Mouse (Mus musculus) limb, embryonic 11.5 days (tissue): ENCODE results near the gene BC005624. TPM values are rescaled to one million over a fixed set of nuclear protein-coding genes. Genes with fewer than 3 reads are reported as not detected.

Source experiments
- ATAC-seq: fragments of 200-750 bp; cut with Nextera tagmentation; 2 replicates; pipeline ENCODE4 v1.8.0; 2017; ENCODE audit warnings: low read depth; ENCODE audit not compliant: insufficient number of reproducible peaks, low FRiP score, low TSS enrichment
- DNase-seq: peaks from one replicate; pipeline ENCODE4 v3.0.0-alpha.2; 2015; ENCODE audit warnings: low spot score
- H3K27ac ChIP-seq: fragments of 300-500 bp; sonication (generic); replicated peaks from 2 replicates; pipeline ENCODE4 v1.5.1; 2014; ENCODE audit warnings: low read depth, mild to moderate bottlenecking, low read length
- H3K27me3 ChIP-seq: fragments of 300-500 bp; sonication (generic); 2 replicates; pipeline ENCODE4 v1.6.1; 2014; ENCODE audit warnings: mild to moderate bottlenecking, low read length, mixed read lengths; ENCODE audit not compliant: control insufficient read depth, insufficient read depth
- H3K36me3 ChIP-seq: fragments of 300-500 bp; sonication (generic); 2 replicates; pipeline ENCODE4 v1.6.1; 2014; ENCODE audit warnings: mild to moderate bottlenecking, low read length, moderate library complexity, mixed read lengths; ENCODE audit not compliant: control insufficient read depth, insufficient read depth
- H3K4me1 ChIP-seq: fragments of 300-500 bp; sonication (generic); 2 replicates; pipeline ENCODE4 v1.6.1; 2014; ENCODE audit warnings: low read length, mixed read lengths; ENCODE audit not compliant: control insufficient read depth, insufficient read depth
- H3K4me2 ChIP-seq: fragments of 300-500 bp; sonication (generic); 2 replicates; pipeline ENCODE4 v1.6.1; 2014; ENCODE audit warnings: low read depth, mild to moderate bottlenecking, moderate library complexity; ENCODE audit not compliant: severe bottlenecking
- H3K4me3 ChIP-seq: fragments of 300-500 bp; sonication (generic); 2 replicates; pipeline ENCODE4 v1.5.1; 2014; ENCODE audit warnings: low read depth, low read length
- H3K9ac ChIP-seq: fragments of 300-500 bp; sonication (generic); 2 replicates; pipeline ENCODE4 v1.6.1; 2014; ENCODE audit warnings: mild to moderate bottlenecking, low read length
- H3K9me3 ChIP-seq: fragments of 300-500 bp; sonication (generic); 2 replicates; pipeline ENCODE4 v1.6.1; 2016; ENCODE audit warnings: low read length; ENCODE audit not compliant: control insufficient read depth
- WGBS: fragments of 180-500 bp; shearing (Covaris S2); extraction: QIAGEN DNeasy Blood & Tissue Kit; methylation state at CpG from one replicate; pipeline ENCODE4 v1.1.7; 2014; 5-methylcytosine and 5-hydroxymethylcytosine counted together
- polyA plus RNA-seq: library from polyadenylated mRNA; unstranded; fragments of >200 nt; fragmentation: Nextera tagmentation; extraction: Ambion mirVana; gene quantifications from 2 replicates; pipeline ENCODE4 v1.2.1, GENCODE M21; 2014

The BC005624 gene
- polyA plus RNA-seq, 1 experiment from 2014 or later, result 47.7 TPM

GRCm38 (mm10) chr2:31017625-31018317 lies 35.8 kb upstream of the BC005624 start:
- Histone ChIP-seq H3K9ac (no peak overlapping the region), H3K4me1 (no peaks in the 10 kb centered on the region), H3K4me3 (no peak overlapping the region), H3K27ac (no peak overlapping the region), H3K4me2 (no peak overlapping the region), H3K9me3 (no peaks in the 10 kb centered on the region), H3K36me3 (peaks cover 3% of the 10 kb centered on the region; the same call in 1 of the 2 replicates), H3K27me3 (no peaks in the 10 kb centered on the region)
- WGBS, result 92% methylated on average over 18 of the region's 18 CpGs
- no peak for ATAC-seq
- DNase-seq, result no peak

- 76% methylated on average over 14 of the region's 14 CpGs for WGBS
- Histone ChIP-seq H3K4me3 (no peak overlapping the region), H3K27me3 (no peaks in the 10 kb centered on the region), H3K4me2 (no peak overlapping the region), H3K4me1 (no peaks in the 10 kb centered on the region), H3K9me3 (no peaks in the 10 kb centered on the region), H3K9ac (no peak overlapping the region), H3K27ac (no peak overlapping the region), H3K36me3 (peaks cover 3% of the 10 kb centered on the region; the same call in 1 of the 2 replicates)
- ATAC-seq (no peak), DNase-seq (no peak)
These were observed 31.5 kb upstream of the BC005624 start for GRCm38 (mm10) chr2:31013371-31014120.

GRCm38 (mm10) chr2:31007208-31007607 lies 25.2 kb upstream of the BC005624 start:
- Histone ChIP-seq H3K9ac (no peak overlapping the region), H3K4me3 (no peak overlapping the region), H3K27ac (no peak overlapping the region), H3K4me2 (no peak overlapping the region), H3K36me3 (peaks cover 2% of the 10 kb centered on the region), H3K27me3 (no peaks in the 10 kb centered on the region), H3K9me3 (no peaks in the 10 kb centered on the region), H3K4me1 (no peaks in the 10 kb centered on the region)
- 91% methylated on average over 5 of the region's 5 CpGs for WGBS
- ATAC-seq (no peak), DNase-seq (no peak)

GRCm38 (mm10) chr2:31006434-31006833 lies 24.4 kb upstream of the BC005624 start:
- Histone ChIP-seq H3K9me3 (no peaks in the 10 kb centered on the region), H3K27ac (no peak overlapping the region), H3K9ac (no peak overlapping the region), H3K4me2 (no peak overlapping the region), H3K27me3 (no peaks in the 10 kb centered on the region), H3K36me3 (peaks cover 2% of the 10 kb centered on the region), H3K4me3 (no peak overlapping the region), H3K4me1 (no peaks in the 10 kb centered on the region)
- ATAC-seq (no peak), DNase-seq (no peak)
- 91% methylated on average over 5 of the region's 5 CpGs for WGBS

GRCm38 (mm10) chr2:31005453-31005852 lies 23.5 kb upstream of the BC005624 start:
- H3K27ac ChIP-seq, result no peak overlapping the region
- H3K4me3 ChIP-seq, result no peak overlapping the region
- 86% methylated on average over 2 of the region's 2 CpGs for WGBS
- H3K4me1 ChIP-seq, result no peaks in the 10 kb centered on the region
- no peaks in the 10 kb centered on the region for H3K9me3 ChIP-seq
- no peak overlapping the region for H3K9ac ChIP-seq
- peaks cover 2% of the 10 kb centered on the region for H3K36me3 ChIP-seq
- no peak for DNase-seq
- H3K27me3 ChIP-seq, result no peaks in the 10 kb centered on the region
- H3K4me2 ChIP-seq, result no peak overlapping the region
- no peak for ATAC-seq

- no peaks in the 10 kb centered on the region for H3K4me1 ChIP-seq
- no peaks in the 10 kb centered on the region for H3K27me3 ChIP-seq
- no peak overlapping the region for H3K4me2 ChIP-seq
- no peak for ATAC-seq
- 93% methylated on average over 10 of the region's 10 CpGs for WGBS
- H3K9ac ChIP-seq, result no peak overlapping the region
- H3K9me3 ChIP-seq, result no peaks in the 10 kb centered on the region
- H3K27ac ChIP-seq, result no peak overlapping the region
- no peak for DNase-seq
- no peak overlapping the region for H3K4me3 ChIP-seq
- peaks cover 2% of the 10 kb centered on the region; the same call in 1 of the 2 replicates for H3K36me3 ChIP-seq
These were observed 20.9 kb upstream of the BC005624 start for GRCm38 (mm10) chr2:31002857-31003256.

- no peaks in the 10 kb centered on the region for H3K36me3 ChIP-seq
- no peak overlapping the region for H3K4me2 ChIP-seq
- H3K27me3 ChIP-seq, result no peaks in the 10 kb centered on the region
- H3K9me3 ChIP-seq, result no peaks in the 10 kb centered on the region
- WGBS, result 58% methylated on average over 7 of the region's 8 CpGs
- no peak overlapping the region for H3K9ac ChIP-seq
- ATAC-seq (no peak), DNase-seq (no peak)
- no peak overlapping the region for H3K4me3 ChIP-seq
- no peaks in the 10 kb centered on the region for H3K4me1 ChIP-seq
- no peak overlapping the region for H3K27ac ChIP-seq
These were observed 16.7 kb upstream of the BC005624 start for GRCm38 (mm10) chr2:30998443-30999260.

GRCm38 (mm10) chr2:30995432-30995996 lies 13.5 kb upstream of the BC005624 start:
- Histone ChIP-seq H3K9me3 (no peaks in the 10 kb centered on the region), H3K36me3 (no peaks in the 10 kb centered on the region), H3K27ac (no peak overlapping the region), H3K4me3 (no peak overlapping the region), H3K9ac (no peak overlapping the region), H3K27me3 (no peaks in the 10 kb centered on the region), H3K4me1 (no peaks in the 10 kb centered on the region), H3K4me2 (no peak overlapping the region)
- 81% methylated on average over 11 of the region's 11 CpGs for WGBS
- ATAC-seq, result no peak
- no peak for DNase-seq
